Mouse (Mus musculus) testis, adult 2 months (tissue): ENCODE measurements around the gene Armc8. TPM values are rescaled to one million over a fixed set of nuclear protein-coding genes. Genes with fewer than 3 reads are reported as not detected.

ENCODE experiments used
- H3K27ac ChIP-seq: fragments of 200-500 bp; 2 replicates; pipeline ENCODE4 v1.5.1; 2012; ENCODE audit warnings: low read depth, low read length; ENCODE audit not compliant: control insufficient read depth, insufficient read depth
- H3K27me3 ChIP-seq: fragments of 200-500 bp; 2 replicates; pipeline ENCODE4 v1.6.1; 2012; ENCODE audit warnings: mild to moderate bottlenecking, low read length, moderate library complexity; ENCODE audit not compliant: control insufficient read depth, insufficient read depth
- H3K36me3 ChIP-seq: fragments of 200-500 bp; 2 replicates; pipeline ENCODE4 v1.6.1; 2012; ENCODE audit warnings: mild to moderate bottlenecking, low read length; ENCODE audit not compliant: control insufficient read depth, insufficient read depth
- H3K4me1 ChIP-seq: fragments of 200-500 bp; 2 replicates; pipeline ENCODE4 v1.6.1; 2012; ENCODE audit warnings: low read length; ENCODE audit not compliant: control insufficient read depth, insufficient read depth
- H3K4me3 ChIP-seq: fragments of 200-500 bp; 2 replicates; pipeline ENCODE4 v1.5.1; 2012; ENCODE audit warnings: low read depth, mild to moderate bottlenecking, low read length, moderate library complexity, mixed read lengths; ENCODE audit not compliant: control insufficient read depth
- CTCF ChIP-seq: fragments of 200-500 bp; IDR thresholded peaks from 2 replicates; pipeline ENCODE4 v1.5.1; 2012; ENCODE audit warnings: low read depth, mild to moderate bottlenecking, inconsistent platforms, low read length, moderate library complexity; ENCODE audit not compliant: control insufficient read depth, insufficient read depth, insufficient replicate concordance
- POLR2A ChIP-seq: fragments of 200-500 bp; IDR thresholded peaks from 2 replicates; pipeline ENCODE4 v1.6.1; 2012; ENCODE audit warnings: low read depth, mild to moderate bottlenecking, inconsistent platforms, low read length, moderate library complexity; ENCODE audit not compliant: control insufficient read depth
- polyA plus RNA-seq: library from polyadenylated mRNA; depleted of rRNA; stranded (reverse); fragments of >200 nt; gene quantifications from 2 replicates; pipeline ENCODE4 v1.2.3, GENCODE M21; 2012

Armc8 gene
- polyA plus RNA-seq, 1 experiment, result 11.9 TPM

DNA sequence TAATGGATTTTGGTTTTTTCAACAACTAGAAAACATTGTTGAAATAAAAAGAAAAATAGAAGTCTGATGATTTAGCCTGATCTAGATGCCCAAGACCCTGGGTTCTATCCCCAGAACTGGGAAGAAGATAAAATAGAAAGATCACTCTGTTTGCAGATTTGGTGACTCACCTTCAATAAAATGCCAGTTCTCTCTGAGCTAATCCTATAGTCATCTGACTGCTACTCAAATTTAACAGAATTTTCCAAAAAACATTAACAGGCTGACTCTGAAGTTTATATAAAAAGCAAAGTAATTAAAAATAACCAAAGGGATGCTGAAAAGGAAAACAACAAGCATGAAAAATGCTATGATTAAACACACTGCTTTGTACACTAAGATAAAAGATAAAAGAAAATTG lies 122.4 kb downstream of the Armc8 start:
- H3K4me1 ChIP-seq, result peaks cover 4% of the 10 kb centered on the region

DNA sequence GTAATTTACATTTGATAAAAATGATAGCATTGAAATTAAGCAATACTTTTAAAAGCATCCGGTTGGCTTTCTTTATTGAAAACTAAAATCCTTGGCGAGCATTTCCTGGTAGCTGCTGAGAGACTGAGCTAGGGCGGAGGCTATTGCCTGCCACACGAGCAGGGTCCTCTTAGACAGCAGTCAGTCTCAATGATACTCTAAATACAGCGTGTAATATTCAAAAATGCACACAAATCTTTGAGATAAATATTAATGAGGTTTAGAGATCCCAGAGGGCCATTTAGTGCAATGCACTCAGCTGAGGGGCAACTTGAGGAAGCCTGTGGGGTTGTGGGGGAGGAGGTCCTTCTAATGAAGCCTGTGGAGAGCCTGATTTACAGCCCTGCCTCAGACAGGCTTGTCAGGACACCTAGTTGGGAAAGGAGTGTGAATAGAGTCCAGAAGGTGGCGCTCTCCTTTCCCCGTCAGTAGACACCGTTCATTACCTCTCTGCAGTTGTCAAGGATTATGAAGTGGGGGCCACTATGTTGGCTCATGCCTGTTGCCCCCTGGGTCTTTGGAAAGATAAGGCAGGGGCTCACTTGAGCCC lies 124.0 kb downstream of the Armc8 start:
- TF ChIP-seq CTCF (peak; percentile 21; the same call in 1 of the 2 replicates), POLR2A (no peak)
- Histone ChIP-seq H3K4me3 (no peak overlapping the region), H3K4me1 (peaks cover 2% of the 10 kb centered on the region), H3K27me3 (no peaks in the 10 kb centered on the region), H3K27ac (no peak overlapping the region), H3K36me3 (no peaks in the 10 kb centered on the region)

More for the DNA sequence above, 122.4 kb downstream of the Armc8 start:
- H3K4me3 ChIP-seq, result no peak overlapping the region
- TF ChIP-seq POLR2A, result no peak
- TF ChIP-seq CTCF, result no peak
- H3K27me3 ChIP-seq, result no peaks in the 10 kb centered on the region
- no peak overlapping the region for H3K27ac ChIP-seq
- no peaks in the 10 kb centered on the region for H3K36me3 ChIP-seq

DNA sequence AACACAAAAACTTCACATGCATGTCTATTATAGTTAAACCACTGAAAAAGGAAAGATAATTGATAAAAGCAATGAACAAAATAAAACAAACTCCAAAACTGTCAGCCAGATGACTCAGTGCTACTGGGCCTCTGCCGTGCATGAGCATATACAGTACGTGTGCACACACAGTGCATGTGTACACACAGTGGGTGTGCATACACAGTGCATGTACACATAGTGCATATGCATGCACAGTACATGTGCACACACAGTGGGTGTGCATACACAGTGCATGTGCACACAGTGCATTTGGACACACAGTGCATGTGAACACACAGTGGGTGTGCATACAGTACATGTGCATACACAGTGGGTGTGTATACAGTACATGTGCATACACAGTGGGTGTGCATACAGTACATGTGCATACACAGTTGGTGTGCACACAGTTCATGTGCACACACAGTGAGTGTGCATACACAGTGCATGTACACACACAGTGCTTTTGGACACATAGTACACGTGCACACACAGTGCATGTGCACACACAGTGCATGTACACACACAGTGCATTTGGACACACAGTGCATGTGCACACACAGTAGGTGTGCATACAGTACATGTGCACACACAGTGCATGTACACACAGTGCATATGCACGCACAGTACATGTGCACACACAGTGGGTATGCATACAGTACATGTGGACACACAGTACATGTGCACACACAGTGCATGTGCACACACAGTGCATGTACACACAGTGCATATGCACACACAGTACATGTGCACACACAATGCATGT lies 126.9 kb downstream of the Armc8 start:
- Histone ChIP-seq H3K27me3 (no peaks in the 10 kb centered on the region), H3K4me3 (no peak overlapping the region), H3K4me1 (peaks cover 3% of the 10 kb centered on the region), H3K36me3 (no peaks in the 10 kb centered on the region), H3K27ac (no peak overlapping the region)
- TF ChIP-seq CTCF (no peak), POLR2A (no peak)

DNA sequence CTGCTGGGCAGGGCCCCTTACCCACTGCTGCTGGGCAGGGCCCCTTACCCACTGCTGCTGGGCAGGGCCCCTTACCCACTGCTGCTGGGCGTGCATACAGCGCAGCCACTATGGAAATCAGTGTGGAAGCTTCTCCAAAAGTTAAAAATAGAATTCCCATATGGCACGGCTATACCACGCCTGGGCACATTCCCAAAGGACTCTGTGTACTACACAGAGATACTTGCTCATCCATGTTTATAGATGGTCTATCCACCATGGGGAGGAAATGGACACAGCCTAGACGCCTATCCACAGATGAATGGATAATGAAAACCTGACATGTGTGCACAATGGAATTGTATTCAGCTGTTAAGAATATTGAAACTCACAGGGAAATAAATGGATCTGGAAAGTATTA lies 127.8 kb downstream of the Armc8 start:
- Histone ChIP-seq H3K27me3 (no peaks in the 10 kb centered on the region), H3K36me3 (no peaks in the 10 kb centered on the region)
- TF ChIP-seq POLR2A (no peak), CTCF (no peak)

DNA sequence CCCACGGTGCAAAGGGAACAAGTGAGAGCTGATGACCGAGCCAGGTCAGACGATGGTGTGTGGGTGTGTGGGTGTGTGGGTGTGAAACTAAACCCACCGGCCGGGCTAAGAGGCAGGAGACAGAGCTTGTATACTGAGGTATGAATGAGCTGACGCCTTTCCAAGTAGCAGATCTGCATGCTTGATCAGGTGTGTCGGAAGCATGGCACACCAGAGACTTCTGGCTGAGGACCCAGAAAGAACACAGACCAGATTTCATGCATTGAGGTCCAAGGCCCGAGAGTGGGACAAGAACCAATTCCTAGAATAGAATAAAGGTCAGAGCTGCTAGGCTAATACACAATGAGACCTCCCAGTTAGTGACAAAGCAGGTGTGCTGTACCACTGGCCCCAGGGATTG lies 129.6 kb downstream of the Armc8 start:
- Histone ChIP-seq H3K27ac (no peak overlapping the region), H3K36me3 (no peaks in the 10 kb centered on the region), H3K4me1 (peaks cover 8% of the 10 kb centered on the region), H3K27me3 (no peaks in the 10 kb centered on the region), H3K4me3 (no peak overlapping the region)
- no peak for TF ChIP-seq CTCF
- TF ChIP-seq POLR2A, result no peak

More for the DNA sequence above, 127.8 kb downstream of the Armc8 start:
- peaks cover 5% of the 10 kb centered on the region for H3K4me1 ChIP-seq
- no peak overlapping the region for H3K27ac ChIP-seq
- no peak overlapping the region for H3K4me3 ChIP-seq

DNA sequence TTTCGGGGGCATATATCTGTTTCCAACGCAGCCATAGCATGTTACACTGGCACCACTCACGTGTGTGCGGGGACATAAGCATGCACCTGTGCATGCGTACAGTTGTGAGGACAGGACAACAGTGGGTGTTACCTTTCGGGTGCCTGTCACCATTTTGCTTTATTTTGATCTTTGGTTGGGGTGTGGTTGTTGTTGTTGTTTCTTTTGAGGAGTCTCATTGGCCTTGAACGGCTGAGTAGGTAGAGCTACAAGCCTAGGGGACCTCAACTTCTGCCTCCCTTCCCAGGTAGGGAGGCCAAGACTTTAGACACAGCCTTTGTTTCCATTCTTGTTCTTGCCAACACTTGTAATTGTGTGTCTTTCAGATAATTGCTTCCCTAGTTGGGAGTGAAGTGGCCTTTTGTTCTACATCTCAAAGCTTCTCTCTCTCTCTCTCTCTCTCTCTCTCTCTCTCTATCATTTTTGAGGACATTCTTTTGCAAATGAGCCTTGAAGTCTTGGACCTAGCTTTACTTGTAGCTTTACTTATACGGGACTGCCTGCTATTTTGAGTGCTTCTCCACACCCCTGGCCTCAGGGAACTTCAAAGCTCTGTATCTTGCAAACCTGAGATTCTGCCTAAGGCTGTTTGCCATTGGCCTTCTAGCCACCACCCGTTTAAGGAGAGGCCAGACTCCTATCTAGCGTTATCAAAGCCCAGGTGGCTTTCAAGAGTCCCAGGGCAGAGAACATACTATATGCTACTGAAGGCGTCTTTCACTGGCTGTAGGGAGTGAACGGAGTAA lies 130.7 kb downstream of the Armc8 start:
- no peaks in the 10 kb centered on the region for H3K36me3 ChIP-seq
- no peaks in the 10 kb centered on the region for H3K27me3 ChIP-seq
- H3K4me3 ChIP-seq, result no peak overlapping the region
- TF ChIP-seq POLR2A, result no peak
- TF ChIP-seq CTCF, result no peak
- peaks cover 8% of the 10 kb centered on the region for H3K4me1 ChIP-seq
- no peak overlapping the region for H3K27ac ChIP-seq
